Mouse (Mus musculus) c-Kit-positive CD71-negative TER-119-negative erythroid progenitor cells, embryonic 14.5 days (primary cell): ENCODE measurements around the gene Gtf3c2.

ENCODE experiments used
- DNase-seq: peaks from one replicate; pipeline ENCODE4 v3.0.0-alpha.2; 2013; ENCODE audit warnings: low read depth

The Gtf3c2 gene

DNA sequence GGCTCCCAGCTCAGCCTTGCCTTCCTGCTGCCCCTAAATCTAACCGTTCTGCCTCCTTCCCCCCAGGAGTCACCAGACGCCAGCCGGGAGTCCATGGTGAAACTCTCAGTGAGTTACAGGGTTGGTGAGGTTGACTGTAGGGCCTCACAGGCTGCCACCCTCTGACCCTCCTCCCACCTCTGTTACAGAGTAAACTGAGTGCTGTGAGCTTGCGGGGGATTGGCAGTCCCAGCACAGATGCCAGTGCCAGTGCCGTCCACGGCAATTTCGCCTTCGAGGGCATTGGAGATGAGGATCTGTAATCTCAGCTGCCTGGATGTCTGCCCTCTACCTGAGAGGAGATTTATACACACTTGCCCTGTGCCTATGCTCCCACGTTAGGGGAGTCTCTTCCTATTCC, 18.2 kb upstream of the Gtf3c2 start:
- DNase-seq, result no peak

DNA sequence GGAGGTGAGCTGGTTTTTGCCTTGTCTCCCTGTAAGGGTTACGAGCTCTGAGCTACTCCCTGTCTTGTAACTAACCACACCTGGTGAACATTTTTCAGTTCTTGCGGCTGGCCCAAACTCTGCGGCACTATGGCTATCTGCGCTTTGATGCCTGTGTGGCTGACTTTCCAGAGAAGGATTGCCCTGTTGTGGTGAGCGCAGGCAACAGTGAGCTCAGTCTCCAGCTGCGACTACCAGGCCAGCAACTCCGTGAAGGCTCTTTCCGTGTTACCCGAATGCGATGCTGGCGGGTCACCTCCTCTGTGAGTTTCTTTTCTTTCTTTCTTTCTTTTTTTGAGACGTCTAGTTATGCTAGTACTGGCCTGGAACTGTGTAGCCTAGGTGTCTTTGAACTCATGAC, 17.1 kb upstream of the Gtf3c2 start:
- no peak for DNase-seq

DNA sequence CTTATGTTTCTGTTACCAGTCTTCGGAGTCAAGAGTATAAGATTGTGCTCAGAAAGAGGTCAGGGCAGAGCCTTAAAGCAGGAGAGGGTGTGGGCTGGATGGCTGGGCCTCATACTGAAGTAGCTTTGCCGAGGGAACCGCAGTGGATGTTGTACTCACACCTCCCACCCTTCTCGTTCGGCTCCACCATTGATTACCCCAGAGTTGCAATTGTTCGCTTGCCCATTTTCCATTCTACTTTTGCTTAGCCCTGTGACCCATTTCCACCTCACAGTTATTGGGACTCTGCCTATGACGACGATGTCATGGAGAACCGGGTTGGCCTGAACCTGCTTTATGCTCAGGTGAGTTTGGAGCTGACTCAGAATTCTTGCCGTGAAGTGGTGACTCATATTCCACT, 16.3 kb upstream of the Gtf3c2 start:
- DNase-seq, result no peak

DNA sequence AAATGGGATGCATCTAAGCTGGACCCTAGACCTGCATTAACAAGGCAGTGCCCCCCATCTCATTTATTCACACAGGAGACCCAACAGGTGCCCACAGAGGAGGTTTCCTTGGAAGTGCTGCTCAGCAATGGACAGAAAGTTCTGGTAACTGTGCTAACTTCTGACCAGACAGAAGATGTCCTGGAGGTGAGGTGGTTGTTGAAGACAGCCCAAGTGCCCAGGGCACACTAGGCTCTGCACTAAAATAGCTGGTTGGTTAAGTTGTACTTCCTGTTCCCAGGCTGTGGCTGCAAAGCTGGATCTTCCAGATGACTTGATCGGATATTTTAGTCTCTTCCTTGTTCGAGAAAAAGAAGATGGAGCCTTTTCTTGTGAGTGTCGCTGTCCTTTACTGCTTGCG, 15.7 kb upstream of the Gtf3c2 start:
- DNase-seq, result no peak

DNA sequence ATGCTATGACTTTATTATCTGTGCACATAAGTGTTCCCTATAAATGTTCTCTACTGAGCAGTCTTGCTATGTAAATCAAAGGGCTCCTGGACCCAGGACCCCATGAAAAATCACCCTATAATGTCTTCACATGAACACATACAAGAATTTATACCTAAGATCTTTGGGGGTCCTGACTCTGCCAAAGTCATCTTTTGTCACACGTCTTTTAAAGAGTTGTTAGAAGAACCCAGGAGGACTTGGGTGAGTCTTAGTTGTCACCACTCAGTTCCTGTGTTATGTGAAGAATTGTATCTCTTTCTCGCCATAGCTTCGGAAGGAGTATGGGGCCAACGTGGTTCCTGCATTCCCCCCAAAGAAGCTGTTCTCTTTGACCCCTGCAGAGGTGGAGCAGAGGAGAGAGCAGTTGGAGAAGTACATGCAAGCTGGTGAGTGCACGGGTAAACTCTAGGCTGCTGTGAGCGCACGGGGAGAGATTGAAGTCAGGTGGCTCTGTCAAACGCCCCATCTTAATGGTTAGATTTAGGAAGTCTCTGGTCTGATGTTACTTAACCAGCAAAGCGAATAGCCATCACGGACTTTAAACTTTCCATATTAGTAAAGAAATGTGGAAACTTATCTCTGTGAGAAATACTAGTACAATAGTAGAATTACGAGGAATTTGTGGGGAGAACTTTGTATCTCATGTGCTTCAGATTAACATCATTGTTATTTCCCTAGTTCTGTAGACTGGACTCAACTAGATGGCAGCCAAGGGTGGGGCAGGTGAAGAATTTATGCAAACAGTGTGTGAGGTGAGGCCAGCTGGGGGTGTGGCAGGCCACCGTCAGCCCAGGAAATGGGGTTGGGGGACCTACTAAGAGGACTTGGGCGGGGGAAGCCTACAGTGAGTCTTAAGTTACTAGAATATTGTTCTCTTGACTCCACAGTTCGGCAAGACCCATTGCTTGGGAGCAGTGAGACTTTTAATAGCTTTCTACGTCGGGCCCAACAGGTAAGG, 14.8 kb upstream of the Gtf3c2 start:
- no peak for DNase-seq

DNA sequence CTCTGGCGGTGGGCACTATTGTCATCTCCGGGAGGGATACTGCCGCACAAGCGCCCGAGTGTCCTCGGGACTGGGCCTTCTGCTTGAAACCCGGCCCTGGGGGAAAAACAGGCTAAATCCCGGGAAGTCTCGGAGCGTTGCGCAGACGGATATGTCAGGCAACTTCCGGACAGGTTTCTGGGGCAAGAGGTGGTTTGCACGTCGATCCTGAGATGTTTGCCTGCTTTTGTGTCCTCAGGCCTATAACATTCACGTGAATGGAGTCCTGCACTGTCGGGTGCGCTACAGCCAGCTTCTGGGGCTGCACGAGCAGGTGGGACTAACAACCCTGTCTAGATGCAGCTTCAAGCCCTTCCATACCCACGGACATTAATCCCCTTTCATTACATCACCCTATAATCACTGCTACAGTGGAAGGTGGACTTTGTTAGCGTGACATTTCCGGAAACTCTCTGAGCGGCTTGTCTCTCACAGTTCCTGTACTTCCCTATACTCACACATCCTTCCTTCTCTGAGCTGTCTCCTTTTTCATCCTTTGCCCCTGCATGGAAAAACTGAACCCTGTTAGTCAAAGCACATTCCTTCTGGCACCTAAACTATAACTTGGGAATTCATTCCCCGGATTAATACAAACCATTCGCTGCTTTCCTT, 13.8 kb upstream of the Gtf3c2 start:
- no peak for DNase-seq

DNA sequence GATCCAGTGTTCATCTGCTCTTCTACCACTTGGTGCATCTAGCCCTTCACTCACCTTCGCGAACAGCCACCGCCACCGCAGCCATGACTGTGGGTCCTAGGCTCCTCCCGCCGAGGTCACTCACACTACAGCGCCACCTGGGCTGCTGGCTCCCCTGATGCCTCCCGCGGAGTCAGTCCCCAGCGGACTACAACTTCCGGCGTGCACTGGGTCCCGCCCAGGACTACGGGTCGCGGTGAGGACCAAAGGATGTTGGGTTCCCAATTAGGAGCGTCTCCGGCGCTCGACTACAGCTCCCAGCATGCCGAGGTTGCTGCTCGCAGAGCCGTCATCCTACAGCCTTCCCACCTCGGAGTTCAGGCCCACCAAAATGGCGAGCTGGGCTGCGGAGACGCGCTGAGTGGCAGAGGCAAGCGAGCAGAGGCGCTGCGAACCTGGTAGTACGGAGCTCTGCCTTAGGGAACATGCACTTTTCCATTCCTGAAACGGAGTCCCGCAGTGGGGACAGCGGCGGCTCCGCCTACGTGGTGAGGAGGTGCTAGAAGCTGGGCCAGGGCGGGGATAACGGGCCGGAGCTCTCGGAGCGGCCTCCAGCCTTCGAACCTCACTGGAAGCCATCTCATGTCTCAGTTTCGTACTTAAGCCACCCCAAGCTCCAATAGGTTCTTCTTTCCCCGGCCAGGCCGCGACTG, 13.1 kb upstream of the Gtf3c2 start, which contains the start of the genes Snx17 and Eif2b4:
Snx17 (plus strand) TSS at position 289 of the 692 bp plus-strand sequence.
Eif2b4 (minus strand) TSS at position 492 of the 692 bp plus-strand sequence.
- peak; percentile 97 for DNase-seq

DNA sequence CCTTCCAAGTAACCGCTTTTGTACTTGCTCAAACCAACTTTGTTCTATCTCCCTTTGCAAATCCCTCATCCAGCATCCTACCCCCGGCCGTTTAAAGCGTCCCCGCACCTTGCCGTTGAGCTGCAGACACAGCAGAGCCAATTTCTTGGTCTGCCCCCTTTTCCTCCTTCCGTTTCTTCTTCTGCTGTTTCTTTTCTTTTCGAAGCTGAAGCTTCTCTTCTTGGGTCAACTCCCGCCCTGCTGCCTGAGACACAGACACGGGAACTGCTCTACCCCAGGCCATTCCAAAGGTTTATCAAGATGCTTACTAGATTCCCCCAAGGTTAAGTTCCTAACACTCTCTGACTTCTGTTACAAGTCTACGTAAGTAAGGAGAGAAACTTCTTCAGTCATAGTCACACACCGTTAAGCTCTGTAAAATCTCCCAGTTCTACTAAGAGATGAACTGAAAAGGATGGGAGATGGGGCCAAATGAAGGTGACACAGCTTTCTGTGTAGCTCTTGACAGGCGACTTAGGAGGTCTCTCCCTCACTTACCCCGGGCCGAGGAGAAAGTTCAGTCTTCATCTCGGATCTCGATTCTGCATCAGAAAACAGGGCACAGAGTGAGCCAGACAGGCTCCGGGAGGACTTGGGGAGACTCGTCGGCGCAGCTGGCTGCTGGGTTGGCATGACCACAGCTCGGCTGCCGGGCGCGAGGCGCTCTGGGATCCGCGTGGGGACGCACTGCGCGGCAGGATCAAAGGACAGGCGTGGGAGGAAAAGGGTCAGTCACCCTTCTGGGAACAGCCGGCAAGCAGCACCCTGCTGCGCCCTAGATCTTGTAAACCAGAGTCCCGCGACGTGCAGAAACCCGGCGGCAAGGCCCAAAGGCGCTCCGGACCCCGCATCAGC, 12.3 kb upstream of the Gtf3c2 start:
- DNase-seq, result no peak

DNA sequence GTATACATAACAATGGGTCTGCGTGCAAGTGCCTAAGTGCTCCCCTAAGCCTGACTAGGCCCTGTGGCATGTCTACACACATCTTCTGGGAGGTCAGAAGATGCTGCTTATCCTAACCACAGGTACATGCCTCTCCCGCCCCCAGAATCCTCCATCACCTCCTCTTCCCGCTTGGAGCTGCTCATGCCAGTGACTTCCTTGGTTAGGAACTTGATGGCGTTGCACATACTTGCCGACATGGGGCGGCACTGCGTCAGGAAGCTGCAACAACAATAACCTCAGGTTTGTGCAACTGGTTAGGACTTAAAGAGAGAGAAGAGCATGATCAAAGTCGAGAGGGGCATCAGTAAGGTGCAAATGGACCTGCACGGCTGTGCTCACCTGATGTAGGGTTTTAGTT, 10.3 kb upstream of the Gtf3c2 start:
- no peak for DNase-seq

DNA sequence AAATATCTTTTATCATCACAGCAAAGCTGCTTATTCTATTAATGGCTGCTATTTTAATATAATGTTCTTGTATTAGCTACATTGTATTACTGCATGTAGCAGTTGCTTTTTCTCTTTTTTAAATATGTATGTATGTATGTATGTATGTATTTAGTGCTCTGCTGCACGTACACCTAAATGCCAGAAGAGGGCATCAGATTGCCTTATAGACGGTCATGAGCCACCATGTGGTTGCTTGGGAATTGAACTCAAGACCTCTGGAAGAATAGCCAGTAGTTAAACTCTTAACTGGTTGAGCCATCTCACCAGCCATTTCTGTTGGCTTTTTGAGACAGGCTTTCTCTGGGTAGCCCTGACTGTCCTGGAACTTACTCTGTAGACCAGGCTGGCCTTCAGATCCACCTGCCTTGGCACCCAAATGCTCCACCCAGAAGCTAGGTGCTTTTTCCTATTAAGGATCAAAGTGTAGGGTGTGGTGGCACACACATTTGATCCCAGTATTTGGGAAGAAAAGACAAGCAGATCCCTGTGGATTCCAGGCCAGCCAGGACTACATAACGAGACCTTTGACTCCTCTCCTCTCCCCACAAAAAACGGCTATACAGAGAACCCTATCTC, 8.4 kb upstream of the Gtf3c2 start:
- no peak for DNase-seq

DNA sequence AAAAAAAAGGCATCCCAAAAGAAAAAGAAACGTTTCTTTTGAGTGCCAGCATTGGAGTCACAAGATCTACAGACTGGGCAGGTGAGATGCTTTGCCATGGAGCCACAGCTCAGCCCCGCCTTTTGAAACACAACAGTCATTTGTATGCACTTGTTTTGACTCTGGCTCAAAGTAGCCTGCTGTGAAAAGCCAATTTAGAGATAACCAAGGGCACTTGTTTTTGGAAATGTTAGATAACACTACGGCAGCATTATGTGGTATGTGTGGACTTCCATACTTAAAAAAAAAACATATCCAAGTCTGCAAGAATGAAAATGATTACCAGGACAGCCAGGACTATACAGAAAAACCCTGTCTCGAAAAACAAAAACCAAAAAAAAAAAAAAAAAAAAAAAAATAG, 3.7 kb upstream of the Gtf3c2 start:
- DNase-seq, result no peak

DNA sequence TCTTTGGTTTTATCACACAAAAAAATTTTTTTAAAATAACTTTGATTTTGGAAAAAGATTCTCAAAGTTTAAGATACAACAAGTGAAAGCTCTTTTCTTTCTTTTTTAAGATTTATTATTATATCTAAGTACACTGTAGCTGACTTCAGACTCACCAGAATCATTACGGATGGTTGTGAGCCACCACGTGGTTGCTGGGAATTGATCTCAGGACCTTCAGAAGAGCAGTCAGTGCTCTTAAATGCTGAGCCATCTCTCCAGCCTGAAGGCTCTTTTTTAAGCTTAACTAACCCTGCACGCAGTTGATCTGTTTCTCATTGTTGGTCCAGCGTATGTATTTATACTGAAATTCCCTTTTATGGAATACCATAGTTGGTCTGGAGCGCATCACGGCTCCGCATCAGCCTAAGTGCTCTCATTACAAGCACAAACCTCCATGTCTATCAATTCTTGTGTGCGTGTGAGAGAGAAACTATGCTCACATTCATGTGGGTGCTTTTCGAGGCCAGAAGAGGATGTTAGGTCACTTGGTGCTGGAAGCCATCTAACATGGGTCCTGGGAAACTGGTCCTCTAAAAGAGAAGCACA, 1.3 kb upstream of the Gtf3c2 start:
- no peak for DNase-seq

DNA sequence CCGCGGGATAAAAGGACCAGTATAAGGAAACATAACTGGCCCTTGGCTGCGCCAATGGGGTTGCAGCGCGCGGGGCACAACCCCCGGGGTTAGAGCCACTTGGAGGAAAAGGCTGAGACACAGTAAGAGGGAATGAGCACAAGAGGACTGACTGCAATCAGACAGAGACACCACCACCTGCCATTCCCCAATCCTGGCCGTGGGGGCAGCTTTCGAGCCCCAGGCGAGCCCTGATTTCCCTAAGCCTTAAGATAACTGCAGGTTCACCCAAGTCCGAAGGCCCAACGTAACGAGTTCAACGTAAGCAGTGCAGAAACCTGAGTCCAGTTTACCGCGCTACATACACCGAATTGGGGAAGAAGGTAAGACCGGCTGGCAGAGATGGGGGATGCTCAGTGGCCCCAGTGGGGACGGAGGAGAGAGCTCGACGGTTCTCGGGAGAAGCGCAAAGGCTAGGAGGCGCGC, 611 bp downstream of the Gtf3c2 start:
- peak; percentile 41 for DNase-seq

DNA sequence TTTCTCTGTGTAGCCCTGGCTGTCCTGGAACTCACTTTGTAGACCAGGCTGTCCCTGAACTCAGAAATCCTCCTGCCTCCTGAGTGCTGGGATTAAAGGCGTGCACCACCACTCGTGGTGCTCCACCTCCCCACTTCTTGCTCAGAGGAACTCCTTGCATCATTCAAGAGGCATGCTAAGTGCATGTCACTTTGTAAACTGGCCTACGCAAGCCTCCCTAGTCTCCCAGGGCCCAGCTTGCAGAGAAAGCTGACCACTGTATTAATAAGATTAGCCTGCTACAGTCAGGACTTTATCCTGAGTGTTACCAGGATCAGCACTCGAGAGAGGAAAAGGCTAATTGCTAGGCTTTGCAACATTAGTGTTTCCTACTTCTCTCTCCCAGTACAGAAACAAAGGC, 11.3 kb downstream of the Gtf3c2 start:
- no peak for DNase-seq

DNA sequence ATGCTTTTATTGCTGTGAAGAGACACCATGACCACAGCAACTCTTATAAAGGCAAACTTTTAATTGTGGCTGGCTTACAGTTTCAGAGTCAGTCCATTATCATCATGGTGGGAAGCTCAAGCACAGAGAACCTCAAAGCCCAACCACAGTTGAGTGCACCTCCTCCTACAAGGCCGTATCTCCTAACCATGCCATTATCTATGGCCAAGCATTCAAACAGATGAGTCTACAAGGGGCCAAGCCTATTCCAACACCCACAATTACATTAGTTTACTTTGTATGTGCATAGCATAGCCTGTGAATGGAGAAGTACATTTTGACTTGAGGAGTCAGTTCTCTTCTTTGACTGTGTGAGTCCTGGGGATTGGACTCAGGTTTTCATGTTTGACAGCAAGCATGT, 15.1 kb downstream of the Gtf3c2 start:
- no peak for DNase-seq

DNA sequence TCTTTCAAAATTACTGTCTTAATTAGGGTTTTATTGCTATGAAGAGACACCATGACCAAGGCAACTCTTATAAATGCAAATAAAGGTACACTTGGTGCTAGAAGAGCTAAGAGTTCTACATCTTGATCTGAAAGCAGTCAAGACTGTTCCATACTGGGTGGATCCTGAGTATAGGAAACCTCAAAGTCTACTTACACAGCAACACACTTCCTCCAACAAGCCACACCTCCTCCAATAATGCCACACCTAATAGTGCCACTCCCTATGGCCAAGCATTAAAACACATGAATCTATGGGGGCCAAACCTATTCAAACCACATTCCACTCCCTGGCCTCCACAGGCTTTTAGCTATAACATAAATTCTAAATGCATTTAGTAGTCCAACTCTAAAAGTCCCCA, 17.5 kb downstream of the Gtf3c2 start:
- no peak for DNase-seq

DNA sequence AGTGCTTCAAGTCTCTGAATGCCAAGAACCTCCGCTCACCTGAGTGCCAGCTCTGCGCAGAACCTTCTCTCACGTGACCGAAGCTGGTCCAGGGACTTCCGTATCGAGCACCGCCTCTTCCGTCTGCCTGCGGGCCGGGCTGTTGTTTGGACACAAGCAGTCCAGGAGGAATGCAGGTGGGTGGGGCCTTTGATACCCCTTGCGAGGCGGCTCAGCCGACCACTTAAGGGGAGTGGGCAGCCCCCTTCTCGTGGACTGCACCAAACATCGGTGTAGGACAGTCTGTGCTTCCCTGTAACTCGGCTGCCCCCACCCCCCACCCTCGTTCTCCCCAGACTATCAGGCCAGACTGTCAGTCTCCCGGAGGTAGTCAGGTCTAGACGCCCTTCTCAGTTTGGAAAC, 25.8 kb downstream of the Gtf3c2 start, which contains the start of gene Mpv17:
Mpv17 (minus strand) TSS at position 100 of the 402 bp plus-strand sequence.
- peak; percentile 52 for DNase-seq

DNA sequence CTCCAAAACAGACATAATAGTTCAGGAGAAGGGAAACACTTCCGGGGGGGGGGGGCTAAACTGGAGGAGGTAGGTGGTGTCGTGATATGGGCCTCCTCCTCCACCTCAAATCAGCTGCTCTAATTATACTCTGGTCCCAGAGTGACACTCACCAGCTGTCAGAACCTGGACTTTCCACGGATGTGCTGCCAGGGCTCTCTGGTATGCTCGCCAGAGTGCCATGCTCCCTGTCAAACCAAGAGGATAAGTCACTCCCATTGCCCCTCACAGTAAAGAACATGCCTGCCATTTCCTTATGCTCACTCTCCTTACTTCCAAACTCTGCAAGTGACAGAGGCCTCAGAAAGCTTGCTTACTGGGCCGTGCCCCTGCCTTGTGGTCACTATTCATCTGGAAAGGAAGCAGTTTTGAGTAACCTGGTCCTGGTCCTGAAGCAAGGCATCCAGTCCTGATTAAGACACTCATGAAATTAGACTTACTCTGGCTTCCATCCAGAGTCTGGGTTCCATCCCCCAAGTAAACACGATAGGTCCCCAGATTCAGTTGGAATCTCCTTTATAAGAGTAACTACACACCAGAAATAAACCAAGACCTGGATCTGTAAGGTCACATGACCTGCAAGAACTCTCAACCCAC, 26.3 kb downstream of the Gtf3c2 start:
- DNase-seq, result no peak

DNA sequence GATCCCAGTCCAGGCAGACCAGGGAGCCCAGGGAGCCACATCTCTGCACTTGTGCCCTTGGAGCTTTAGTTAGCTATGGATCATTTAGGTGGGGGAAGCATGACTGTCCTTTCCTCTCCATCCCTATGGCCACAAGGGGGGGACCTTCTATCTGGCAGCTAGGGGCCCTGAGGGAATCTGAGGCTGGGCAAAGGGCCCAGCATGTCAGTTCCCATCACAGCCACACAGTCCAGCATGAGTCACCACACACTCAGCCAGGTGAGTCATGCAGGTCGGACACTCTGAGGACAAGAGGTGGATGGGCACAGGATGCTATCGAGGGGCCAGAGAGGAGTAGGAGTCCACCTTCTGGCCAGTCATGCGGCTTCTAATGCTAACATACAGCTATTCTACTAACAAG, 28.2 kb downstream of the Gtf3c2 start:
- no peak for DNase-seq

DNA sequence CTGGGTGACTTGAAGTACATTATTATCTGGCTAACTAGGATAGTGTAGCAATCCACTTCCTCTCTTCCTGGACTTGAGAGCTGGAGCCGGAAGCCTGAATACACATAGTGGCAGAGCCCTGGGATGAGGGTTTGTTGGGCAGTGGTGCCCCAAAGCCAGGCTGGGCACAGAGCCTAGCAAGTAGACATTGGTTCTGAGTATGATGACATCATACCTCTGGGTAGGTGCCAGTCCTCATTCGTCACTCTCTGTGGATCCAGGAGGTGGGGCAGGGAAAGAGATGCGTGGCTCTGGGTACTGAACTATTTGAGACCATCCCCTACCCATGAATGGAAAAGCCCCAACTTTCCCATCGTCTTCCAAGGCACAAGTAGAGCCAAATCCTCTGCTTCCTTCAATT, 30.2 kb downstream of the Gtf3c2 start:
- DNase-seq, result no peak
